Mouse (Mus musculus): ENCODE measurements at regions not wholly inside any gene's neighbourhood (a gene's known extent, or its start where the extent isn't known, plus 50 kb on each side); places are given as distances from the start of the nearest gene placed in this dataset.
A peak's percentile ranks its signal among the peaks of the same experiment; 100 is the strongest.

GRCm38 (mm10) chr9:23139580-23140162 lies 83.2 kb upstream of the Bmper start:
- no peak for DNase-seq (ENCODE audit: low spot score)

DNA sequence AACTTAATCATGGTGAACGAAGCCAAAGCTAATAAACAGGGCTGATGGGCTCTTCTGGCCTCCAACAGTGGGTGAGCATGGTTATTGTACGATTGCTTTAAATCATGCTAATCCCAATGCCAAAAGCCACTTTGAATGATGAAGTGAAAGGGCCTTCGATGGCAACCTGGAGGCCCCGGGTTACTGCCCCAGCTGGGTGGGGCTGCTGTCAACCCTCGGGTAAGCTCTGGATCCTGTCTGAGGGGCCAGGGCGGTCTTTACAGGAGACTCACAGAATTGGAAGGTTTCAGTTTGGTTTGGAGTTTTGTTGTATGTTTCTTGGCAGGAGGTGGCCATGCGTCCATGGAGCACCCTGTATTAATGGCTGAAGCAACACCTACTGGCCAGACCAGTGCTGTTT lies 78.6 kb upstream of the Bmper start:
- no peak overlapping the region for H3K27ac ChIP-seq
- H3K4me3 ChIP-seq (replicated peaks; ENCODE audit: low read depth, low read length), result no peak overlapping the region
- H3K4me1 ChIP-seq (replicated peaks; ENCODE audit: insufficient read depth, low read length), result no peaks in the 10 kb centered on the region
- 80% methylated on average over 7 of the region's 7 CpGs for WGBS
- H3K9me3 ChIP-seq (replicated peaks; ENCODE audit: low read length), result no peaks in the 10 kb centered on the region
- no peaks in the 10 kb centered on the region for H3K36me3 ChIP-seq (ENCODE audit: insufficient read depth, low read length)
- H3K9ac ChIP-seq (ENCODE audit: low read depth, low read length), result no peak overlapping the region
- H3K27me3 ChIP-seq (ENCODE audit: insufficient read depth, low read length), result no peaks in the 10 kb centered on the region
- no peak for ATAC-seq (replicated peaks; ENCODE audit: low FRiP score, low read depth)
- no peak for TF ChIP-seq CTCF (IDR thresholded peaks at IDR 0.05; ENCODE audit: low read depth)
- no peak overlapping the region for H3K4me2 ChIP-seq (ENCODE audit: low read length)
- no peak for DNase-seq (ENCODE audit: low spot score)

More at GRCm38 (mm10) chr9:23139580-23140162, 83.2 kb upstream of the Bmper start:
- 59% methylated on average over 4 of the region's 4 CpGs for WGBS
- ATAC-seq (replicated peaks; ENCODE audit: low FRiP score, low read depth), result no peak
- Histone ChIP-seq H3K4me1 (replicated peaks; ENCODE audit: insufficient read depth, low read length) (no peaks in the 10 kb centered on the region), H3K4me3 (replicated peaks; ENCODE audit: low read depth, low read length) (no peak overlapping the region), H3K27ac (no peak overlapping the region), H3K27me3 (ENCODE audit: insufficient read depth, low read length) (no peaks in the 10 kb centered on the region), H3K9me3 (replicated peaks; ENCODE audit: low read length) (no peaks in the 10 kb centered on the region), H3K9ac (ENCODE audit: low read depth, low read length) (no peak overlapping the region), H3K36me3 (ENCODE audit: insufficient read depth, low read length) (no peaks in the 10 kb centered on the region), H3K4me2 (ENCODE audit: low read length) (no peak overlapping the region)
- no peak for TF ChIP-seq CTCF (IDR thresholded peaks at IDR 0.05; ENCODE audit: low read depth)

DNA sequence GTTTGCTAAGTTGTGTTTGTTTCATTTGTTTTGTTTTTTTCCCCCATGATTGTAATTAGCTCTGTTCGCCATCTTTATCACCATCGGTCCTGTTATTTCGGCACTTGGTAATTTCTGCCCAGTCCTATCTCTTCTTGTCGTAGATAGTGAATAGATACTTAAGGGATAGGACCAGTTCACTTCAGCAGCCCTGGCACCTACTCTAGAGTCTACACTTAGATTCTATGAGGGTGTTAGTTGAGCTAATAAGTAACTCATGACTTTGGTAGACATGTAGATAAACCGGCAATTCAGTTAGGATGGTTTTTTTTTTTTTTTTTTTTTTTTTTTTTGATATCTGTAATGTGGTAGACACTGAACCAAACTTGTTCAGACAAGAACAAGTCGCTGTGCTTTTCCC lies 72.5 kb upstream of the Bmper start:
- 86% methylated on average over 6 of the region's 6 CpGs for WGBS
- 0 out of 2 replicates have a peak, but pooled peaks have one; percentile 17 for ATAC-seq (replicated peaks; ENCODE audit: low FRiP score, low read depth)
- H3K9ac ChIP-seq (ENCODE audit: low read depth, low read length), result no peak overlapping the region
- H3K9me3 ChIP-seq (replicated peaks; ENCODE audit: low read length), result no peaks in the 10 kb centered on the region
- H3K27me3 ChIP-seq (ENCODE audit: insufficient read depth, low read length), result no peaks in the 10 kb centered on the region
- DNase-seq (ENCODE audit: low spot score), result no peak
- no peaks in the 10 kb centered on the region for H3K4me1 ChIP-seq (replicated peaks; ENCODE audit: insufficient read depth, low read length)
- H3K36me3 ChIP-seq (ENCODE audit: insufficient read depth, low read length), result no peaks in the 10 kb centered on the region
- no peak overlapping the region for H3K4me3 ChIP-seq (replicated peaks; ENCODE audit: low read depth, low read length)
- H3K4me2 ChIP-seq (ENCODE audit: low read length), result no peak overlapping the region
- no peak overlapping the region for H3K27ac ChIP-seq
- no peak for TF ChIP-seq CTCF (IDR thresholded peaks at IDR 0.05; ENCODE audit: low read depth)

DNA sequence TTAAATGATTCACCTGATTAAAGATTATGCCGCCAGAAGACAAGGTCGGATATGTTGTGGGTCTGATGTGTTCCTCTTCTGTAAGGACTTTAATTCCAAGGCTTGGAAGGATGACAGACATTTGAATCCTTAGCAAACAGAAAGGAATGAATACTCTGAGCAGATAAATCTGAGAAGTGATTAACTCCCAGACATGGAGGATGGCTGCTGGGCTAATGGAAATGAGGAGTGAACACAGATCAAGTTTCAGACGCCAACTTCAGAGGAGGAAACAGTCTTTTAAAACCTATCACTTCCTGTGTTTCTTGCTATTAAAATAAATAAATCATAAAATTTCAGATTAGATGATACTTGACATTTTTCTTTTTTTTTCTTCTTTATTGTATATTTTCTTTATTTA lies 72.0 kb upstream of the Bmper start:
- WGBS, result 34% methylated on average over 3 of the region's 3 CpGs
- Histone ChIP-seq H3K27me3 (ENCODE audit: insufficient read depth, low read length) (no peaks in the 10 kb centered on the region), H3K27ac (no peak overlapping the region), H3K36me3 (ENCODE audit: insufficient read depth, low read length) (no peaks in the 10 kb centered on the region), H3K4me2 (ENCODE audit: low read length) (no peak overlapping the region), H3K4me1 (replicated peaks; ENCODE audit: insufficient read depth, low read length) (no peaks in the 10 kb centered on the region), H3K9ac (ENCODE audit: low read depth, low read length) (no peak overlapping the region), H3K9me3 (replicated peaks; ENCODE audit: low read length) (no peaks in the 10 kb centered on the region), H3K4me3 (replicated peaks; ENCODE audit: low read depth, low read length) (no peak overlapping the region)
- DNase-seq (ENCODE audit: low spot score), result peak; percentile 73
- TF ChIP-seq CTCF (IDR thresholded peaks at IDR 0.05; ENCODE audit: low read depth), result no peak
- peak; percentile 29; the same call in 1 of the 2 replicates for ATAC-seq (replicated peaks; ENCODE audit: low FRiP score, low read depth)

- ATAC-seq (replicated peaks; ENCODE audit: low FRiP score, low read depth) (no peak), DNase-seq (ENCODE audit: low spot score) (no peak)
- no peak for TF ChIP-seq CTCF (IDR thresholded peaks at IDR 0.05; ENCODE audit: low read depth)
- no peak overlapping the region for H3K4me2 ChIP-seq (ENCODE audit: low read length)
- no peak overlapping the region for H3K9ac ChIP-seq (ENCODE audit: low read depth, low read length)
- H3K4me3 ChIP-seq (replicated peaks; ENCODE audit: low read depth, low read length), result no peak overlapping the region
- H3K9me3 ChIP-seq (replicated peaks; ENCODE audit: low read length), result no peaks in the 10 kb centered on the region
- H3K36me3 ChIP-seq (ENCODE audit: insufficient read depth, low read length), result no peaks in the 10 kb centered on the region
- 39% methylated on average over 1 of the region's 1 CpGs for WGBS
- no peaks in the 10 kb centered on the region for H3K27me3 ChIP-seq (ENCODE audit: insufficient read depth, low read length)
- no peaks in the 10 kb centered on the region for H3K4me1 ChIP-seq (replicated peaks; ENCODE audit: insufficient read depth, low read length)
- H3K27ac ChIP-seq, result no peak overlapping the region
These were observed 70.9 kb upstream of the Bmper start for GRCm38 (mm10) chr9:23151953-23152490.

DNA sequence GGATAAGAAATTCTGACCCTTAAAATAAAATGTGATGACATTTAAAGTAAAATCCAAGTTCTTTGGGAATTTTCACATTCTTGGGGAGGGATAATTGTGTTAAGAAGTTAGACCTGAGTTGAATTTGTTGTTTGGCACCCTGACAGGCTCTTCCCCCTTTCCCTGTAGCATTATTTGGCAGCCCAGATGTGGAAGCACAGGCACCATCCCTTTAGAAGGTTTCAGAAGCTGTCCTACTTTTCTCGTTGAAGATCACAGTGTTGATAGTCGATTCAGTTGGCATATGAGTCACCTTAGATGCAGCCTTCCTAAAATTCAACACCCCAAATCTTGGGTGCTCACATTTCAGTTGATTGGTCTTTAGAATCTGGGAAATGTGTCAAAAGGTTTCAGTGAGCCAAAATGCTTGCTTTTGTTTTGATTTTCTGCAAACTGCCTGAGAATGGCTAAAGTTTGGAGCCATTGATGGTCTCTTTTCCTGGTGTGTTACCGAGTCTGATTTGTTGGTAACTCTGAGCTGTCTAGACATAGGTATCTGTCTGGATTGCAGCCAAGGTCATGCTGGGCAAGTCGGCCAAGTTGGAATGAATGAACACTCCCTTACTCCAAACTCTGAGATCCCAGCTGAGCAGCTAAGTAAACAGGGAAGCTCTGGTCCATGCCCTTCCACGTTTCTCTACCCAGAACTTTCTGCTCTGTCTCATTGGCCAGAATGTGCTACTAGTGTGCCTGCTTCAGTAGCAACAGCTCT lies 65.9 kb upstream of the Bmper start:
- no peak for ATAC-seq (replicated peaks; ENCODE audit: low FRiP score, low read depth)
- WGBS, result 36% methylated on average over 5 of the region's 5 CpGs
- H3K4me2 ChIP-seq (ENCODE audit: low read length), result no peak overlapping the region
- no peaks in the 10 kb centered on the region for H3K36me3 ChIP-seq (ENCODE audit: insufficient read depth, low read length)
- no peaks in the 10 kb centered on the region for H3K4me1 ChIP-seq (replicated peaks; ENCODE audit: insufficient read depth, low read length)
- no peaks in the 10 kb centered on the region for H3K27me3 ChIP-seq (ENCODE audit: insufficient read depth, low read length)
- no peak overlapping the region for H3K27ac ChIP-seq
- no peaks in the 10 kb centered on the region for H3K9me3 ChIP-seq (replicated peaks; ENCODE audit: low read length)
- H3K4me3 ChIP-seq (replicated peaks; ENCODE audit: low read depth, low read length), result no peak overlapping the region
- H3K9ac ChIP-seq (ENCODE audit: low read depth, low read length), result no peak overlapping the region
- no peak for TF ChIP-seq CTCF (IDR thresholded peaks at IDR 0.05; ENCODE audit: low read depth)
- peak; percentile 23 for DNase-seq (ENCODE audit: low spot score)

Measured in kidney, postnatal 0 days (tissue).